Mouse (Mus musculus): Measurements from ENCODE around the gene Slco2a1.
A peak's percentile ranks its signal among the peaks of the same experiment; 100 is the strongest.

Gene Slco2a1

DNA sequence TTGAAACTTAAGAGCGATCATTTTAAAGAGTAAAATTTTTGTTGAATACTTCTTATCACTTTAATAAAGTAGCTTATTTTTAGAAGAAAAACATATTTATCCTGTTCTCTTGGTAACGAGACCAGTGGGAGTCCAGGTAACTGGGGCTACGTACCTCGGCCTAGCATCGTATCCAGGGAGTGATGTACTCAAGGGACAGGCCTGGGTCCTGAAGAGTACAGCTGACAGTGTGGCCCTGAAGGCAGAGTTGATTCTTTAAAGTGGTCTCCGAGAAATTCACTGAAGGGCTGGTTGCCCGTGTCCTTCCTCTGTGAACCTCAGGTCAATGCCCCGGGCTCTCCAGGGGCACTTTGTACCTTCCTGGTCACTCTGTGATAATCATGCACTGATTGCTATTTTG lies 129.4 kb downstream of the Slco2a1 start:
- no peak for DNase-seq (ENCODE audit: low read depth, low spot score)

DNA sequence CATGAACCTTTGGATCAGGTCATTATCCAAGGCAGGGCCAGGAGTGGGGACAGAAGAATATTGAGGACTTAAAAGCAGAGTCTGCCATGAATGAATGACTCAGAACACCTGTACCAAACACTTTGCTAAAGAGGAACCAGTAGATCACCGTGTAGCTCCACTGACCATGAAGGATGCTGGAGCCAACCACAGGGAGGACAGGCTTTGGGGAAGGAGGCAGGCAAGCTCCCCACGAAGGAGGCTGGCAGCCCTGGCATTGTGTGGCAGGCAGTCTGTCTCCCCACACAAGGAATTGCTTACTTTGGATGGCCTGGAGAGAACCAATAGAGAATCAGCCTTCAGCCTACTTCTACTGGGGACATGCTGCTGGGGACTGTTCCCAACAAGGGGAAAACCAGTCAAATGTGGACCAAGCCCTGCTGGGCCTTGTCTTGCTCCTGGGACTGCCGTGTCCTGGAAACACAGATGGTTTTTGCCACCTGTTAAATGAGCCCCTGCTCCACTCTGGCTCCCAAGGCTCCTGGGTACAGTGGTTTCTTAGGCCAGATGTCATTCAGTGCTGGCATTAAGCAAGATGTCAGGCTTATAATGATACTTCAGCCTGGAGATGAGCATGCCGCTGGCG lies 130.3 kb downstream of the Slco2a1 start:
- no peak for DNase-seq (ENCODE audit: low read depth, low spot score)

DNA sequence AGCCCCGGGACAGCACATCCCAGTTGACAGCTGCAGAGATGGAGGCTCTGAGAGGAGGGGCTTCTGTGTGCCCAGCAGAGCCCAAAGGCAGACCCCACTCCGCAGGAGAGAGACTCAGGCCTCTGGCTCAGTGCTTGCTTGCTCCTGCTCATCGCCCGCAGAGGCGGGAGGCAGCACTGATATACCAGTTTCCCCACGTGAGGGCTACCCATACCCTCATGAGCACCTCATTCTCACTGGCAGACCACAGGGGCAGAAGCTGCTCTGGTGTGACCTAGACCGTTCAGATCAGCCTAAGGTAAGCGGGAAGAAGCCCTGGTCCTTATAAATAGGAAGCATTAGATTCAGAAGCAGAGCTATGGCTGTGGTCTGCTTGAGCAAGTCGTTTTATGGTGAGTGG lies 131.3 kb downstream of the Slco2a1 start:
- DNase-seq (ENCODE audit: low read depth, low spot score): no peak

DNA sequence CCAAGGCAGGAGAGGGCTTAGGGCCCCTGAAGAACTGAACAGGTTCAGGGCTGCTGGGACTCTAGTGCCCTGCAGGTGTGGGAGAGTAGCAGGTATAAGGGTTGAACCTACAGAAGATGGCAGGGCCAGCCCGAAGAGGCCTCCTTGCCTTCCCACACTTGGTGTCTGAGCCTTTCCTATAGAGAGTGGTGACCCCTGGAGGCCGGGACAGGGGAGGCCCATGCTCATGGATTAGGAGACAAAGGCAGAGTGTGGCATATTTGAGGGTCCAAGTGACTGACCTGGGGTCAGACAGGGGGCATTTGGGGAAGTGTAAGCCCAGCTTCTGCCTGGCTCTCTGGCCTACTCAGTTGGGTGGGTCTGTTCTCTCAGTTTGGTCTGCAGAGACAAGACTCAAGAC lies 131.7 kb downstream of the Slco2a1 start:
- no peak for DNase-seq (ENCODE audit: low read depth, low spot score)

DNA sequence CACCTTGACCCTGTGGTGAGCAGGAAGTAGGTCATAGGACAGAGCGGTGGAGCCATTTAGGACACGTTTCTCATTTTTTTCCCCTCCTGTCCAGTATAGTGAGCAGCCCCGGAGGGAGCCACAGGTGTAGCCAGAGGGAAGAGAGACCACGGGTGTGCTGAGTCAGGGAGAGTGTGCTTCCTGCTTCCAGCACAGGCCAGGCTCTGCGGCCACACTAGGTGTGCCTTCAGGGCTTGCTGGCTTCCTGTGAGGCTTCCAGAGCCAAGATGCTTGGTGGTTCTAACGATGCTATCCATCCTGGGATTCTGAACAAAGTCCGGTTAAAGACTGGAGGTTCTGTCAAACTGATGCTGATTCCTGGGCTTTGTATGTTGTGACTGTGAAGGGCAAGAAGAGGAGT lies 133.0 kb downstream of the Slco2a1 start:
- no peak for DNase-seq (ENCODE audit: low read depth, low spot score)

DNA sequence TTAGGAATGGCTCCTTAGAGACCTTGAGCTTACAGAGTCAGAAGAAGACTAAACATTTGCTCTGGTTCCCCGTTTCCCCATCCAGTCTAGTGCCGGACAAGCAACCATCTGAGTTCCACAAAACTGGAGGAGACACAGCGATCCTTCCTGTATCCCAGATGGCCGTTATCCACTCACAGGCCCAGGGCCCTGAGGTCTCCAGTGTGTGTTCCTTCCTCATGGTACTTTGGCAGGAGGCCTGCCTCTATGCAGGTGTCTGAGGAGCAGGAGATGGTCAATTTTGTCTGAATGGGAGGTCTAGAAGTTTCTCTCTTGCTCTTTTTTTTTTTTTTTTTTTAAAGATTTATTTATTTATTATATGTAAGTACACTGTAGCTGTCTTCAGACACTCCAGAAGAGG lies 136.2 kb downstream of the Slco2a1 start:
- no peak for DNase-seq (ENCODE audit: low read depth, low spot score)

DNA sequence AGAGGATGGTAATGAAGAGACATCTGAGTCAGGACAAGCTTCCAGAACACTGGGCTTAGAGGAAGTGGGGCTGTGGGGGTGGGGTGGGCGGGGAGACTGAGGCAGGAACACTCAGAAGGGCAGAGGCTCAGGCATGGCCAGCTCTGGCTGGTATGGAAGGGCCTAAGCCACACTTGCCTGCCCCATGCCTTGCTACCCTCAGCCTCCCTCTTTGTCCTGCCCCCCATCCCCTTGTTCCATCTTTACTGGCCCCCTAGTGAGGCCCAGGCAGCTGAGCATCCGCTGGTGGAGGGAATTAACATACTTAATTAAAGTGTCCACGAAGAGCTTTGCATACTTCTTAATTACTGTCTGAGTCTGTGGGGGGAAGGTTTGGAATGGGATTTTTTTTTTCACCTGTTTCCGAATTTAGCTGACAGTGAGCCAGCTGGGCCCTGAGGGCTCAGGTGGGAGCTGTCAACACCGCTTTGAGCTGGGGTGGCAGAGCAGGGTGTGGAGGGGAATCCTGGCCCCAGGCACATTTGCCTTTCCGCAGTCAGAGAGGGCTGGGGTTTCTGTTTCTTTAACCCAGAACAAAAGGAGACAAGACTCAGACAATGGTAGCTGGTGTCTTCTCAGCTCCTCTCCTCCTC lies 145.1 kb downstream of the Slco2a1 start:
- no peak for DNase-seq (ENCODE audit: low read depth, low spot score)

DNA sequence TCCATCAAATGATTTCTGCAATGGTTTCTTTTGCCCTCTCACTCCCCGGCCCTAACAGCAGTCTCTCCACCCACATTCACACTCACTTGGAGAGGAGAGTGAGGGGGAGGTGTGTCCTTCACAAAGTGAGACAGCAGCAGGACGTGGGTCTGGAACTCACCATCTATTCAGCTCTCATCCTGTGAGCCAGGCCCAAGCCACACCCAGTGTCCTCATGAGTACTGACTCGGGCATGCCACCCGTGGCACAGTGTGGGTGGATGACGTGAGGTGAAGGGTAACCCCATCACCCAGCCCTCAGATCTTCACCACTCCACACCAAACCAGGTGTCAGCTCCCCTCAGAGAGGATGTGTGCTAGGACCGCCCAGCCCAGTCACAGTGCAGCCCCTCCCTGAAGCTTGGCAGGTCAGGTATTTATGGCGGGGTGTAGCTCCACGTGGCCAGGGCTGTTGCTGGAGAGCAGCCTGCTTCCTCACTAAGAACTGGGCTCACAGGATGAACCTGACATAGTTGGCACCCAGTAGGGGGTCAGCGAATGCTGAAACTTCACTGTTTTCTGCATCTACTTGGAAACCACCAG lies 146.0 kb downstream of the Slco2a1 start:
- DNase-seq (ENCODE audit: low read depth, low spot score): peak; percentile 84

DNA sequence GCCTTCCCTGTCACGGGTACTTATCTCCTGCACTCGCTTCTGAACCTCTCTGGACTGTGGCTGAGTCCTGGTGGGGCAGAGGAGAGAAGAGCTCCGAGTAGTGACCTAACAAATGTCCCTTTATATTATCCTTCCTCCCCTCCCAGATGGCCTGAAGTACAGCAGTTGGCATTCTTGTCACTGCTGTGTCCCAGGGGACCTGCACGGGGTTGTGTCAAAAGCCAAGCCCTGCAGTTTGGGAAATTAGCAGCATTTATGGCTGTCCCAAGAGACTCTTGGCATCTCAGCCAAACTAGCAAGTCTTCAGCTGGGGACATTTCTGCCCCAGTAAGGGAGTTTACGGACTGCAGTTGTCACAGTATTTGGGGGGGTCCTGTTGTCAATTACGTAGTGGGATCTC lies 151.0 kb downstream of the Slco2a1 start:
- no peak for DNase-seq (ENCODE audit: low read depth, low spot score)

DNA sequence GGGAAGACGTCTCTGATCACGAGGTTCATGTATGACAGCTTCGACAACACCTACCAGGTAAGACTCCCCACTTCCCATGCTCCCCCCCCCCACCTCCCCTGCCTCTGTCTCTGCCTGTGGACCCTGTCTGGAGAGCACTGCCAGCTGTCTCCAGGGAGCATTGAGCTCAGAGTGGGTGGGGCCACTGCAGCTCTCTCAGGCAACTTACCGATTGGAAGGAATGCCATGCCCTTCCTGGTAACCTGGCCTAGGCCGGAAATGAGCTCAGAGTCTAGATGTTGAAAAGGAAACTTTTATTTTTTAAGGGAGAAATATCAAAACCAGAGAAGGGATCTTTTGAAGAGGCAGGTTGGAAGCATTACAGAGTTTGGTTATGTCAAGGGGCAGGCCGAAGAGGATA lies 151.9 kb downstream of the Slco2a1 start:
- DNase-seq (ENCODE audit: low read depth, low spot score): no peak

DNA sequence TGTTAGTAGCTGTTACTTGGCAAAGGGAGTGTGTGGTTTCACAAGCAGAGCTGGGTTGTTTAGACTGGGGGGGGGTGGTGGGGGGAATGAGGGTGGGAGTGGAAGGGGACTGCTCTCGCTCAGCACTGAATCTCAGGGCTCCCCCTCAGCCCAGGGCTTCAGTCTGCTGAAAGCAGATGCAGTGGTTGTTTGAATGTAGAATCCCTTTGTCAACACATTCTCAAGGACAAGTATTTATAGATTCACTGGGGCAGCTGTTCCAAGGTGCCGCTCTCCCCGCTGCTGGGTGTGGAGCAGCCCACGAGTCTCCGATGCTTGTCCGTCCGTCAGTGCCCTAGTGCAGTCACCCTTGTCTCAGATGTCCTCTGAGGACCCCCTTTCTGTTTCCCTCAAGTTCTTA lies 152.8 kb downstream of the Slco2a1 start:
- DNase-seq (ENCODE audit: low read depth, low spot score): peak; percentile 59

DNA sequence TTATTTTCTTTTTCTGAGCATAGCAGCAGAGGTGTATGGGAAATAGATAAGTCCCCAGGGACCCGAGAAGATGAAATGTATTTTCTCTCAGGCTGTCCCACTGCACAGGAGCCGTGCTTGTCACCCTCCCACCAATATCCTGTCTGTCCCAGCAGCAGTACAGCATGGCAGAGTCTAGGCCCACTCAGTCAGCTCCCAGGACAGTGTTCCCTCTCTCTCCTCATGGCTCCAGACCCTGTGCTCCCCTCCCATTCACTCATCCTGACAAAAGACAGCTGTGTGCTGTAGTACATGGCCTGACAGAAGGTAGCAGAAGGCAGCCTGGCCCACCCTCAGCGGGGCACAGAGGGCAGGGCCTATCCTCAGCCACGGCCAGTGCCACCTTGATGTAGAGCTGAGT lies 155.4 kb downstream of the Slco2a1 start:
- DNase-seq (ENCODE audit: low read depth, low spot score): no peak

DNA sequence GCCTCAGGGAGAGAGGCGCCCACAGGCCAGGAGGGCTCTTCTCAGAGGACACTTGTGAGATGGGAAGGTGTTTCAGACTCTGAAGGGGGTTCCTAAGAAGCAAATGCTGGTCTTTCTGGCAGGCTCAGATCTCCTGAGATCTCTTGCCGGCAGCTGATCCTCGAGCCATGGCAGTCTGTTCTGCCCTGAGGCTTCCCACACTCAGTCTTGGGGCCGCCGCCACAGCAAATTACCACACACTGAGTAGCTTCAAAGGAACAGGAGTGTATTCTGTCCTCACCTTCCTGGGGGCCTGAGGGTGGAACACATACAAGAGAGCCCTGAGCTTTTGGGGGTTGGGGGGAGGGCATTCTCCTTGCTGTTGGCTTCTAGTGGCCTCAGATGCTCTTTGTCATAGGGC lies 156.8 kb downstream of the Slco2a1 start:
- DNase-seq (ENCODE audit: low read depth, low spot score): peak; percentile 49

Measured in brain, adult 2 months (tissue).